Mouse (Mus musculus): ENCODE data around the gene Pkdrej.

DNA sequence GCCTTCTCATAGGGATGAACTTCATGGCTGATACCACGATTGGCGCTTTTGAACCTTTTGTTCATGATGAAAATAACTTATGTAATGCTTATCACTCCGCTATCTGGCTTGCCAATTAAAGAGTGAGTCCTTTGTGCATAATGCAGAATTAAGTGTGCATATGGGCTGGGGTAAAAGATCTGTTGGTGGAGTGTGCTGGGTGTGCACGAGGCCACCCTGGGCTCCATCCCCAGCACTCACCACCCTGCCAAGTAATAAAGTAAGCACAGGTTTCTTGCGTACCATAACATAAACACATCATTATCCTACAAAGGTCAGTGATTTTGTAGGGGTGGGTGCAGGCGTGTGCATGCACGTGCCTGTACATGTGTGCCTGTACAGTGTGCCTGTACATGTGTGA lies 46.5 kb downstream of the Pkdrej start:
- TF ChIP-seq CTCF (IDR thresholded peaks at IDR 0.05; ENCODE audit: extremely low read depth, insufficient read length, insufficient replicate concordance, low read depth, low read length) (no peak), POLR2A (IDR thresholded peaks at IDR 0.05; ENCODE audit: low read depth, low read length) (no peak)

Measured in small intestine, adult 2 months (tissue).